Mouse (Mus musculus): Measurements from ENCODE around the gene Vps26c. TPM values are rescaled to one million over a fixed set of nuclear protein-coding genes. Genes with fewer than 3 reads are reported as not detected.
A peak's percentile ranks its signal among the peaks of the same experiment; 100 is the strongest.

The Vps26c gene
- total and polyA plus RNA-seq, 2 experiments: 18.8 to 33.1 TPM

- Histone ChIP-seq H3K27me3 (ENCODE audit: control insufficient read depth, insufficient read depth, low read length) (no peaks in the 10 kb centered on the region), H3K36me3 (ENCODE audit: control insufficient read depth, insufficient read depth, low read length) (peaks cover 7% of the 10 kb centered on the region), H3K79me2 (ENCODE audit: control insufficient read depth, insufficient read depth, low read length) (no peaks in the 10 kb centered on the region), H3K4me1 (ENCODE audit: control insufficient read depth, insufficient read depth, low read length) (peaks cover 6% of the 10 kb centered on the region; the same call in 1 of the 2 replicates), H3K27ac (replicated peaks; ENCODE audit: insufficient read depth, low read depth, low read length) (peak overlapping the region; percentile 64), H3K4me3 (ENCODE audit: insufficient read depth, low read depth, low read length) (peak overlapping the region; percentile 14), H3K9ac (ENCODE audit: low read depth, low read length) (peak overlapping the region; percentile 14; the same call in 1 of the 2 replicates)
- WGBS: 36% methylated on average over 8 of the region's 8 CpGs
- TF ChIP-seq CTCF (IDR thresholded peaks at IDR 0.05; ENCODE audit: low read depth, low read length): peak; percentile 58
- no peak for TF ChIP-seq POLR2A (IDR thresholded peaks at IDR 0.05; ENCODE audit: extremely low read depth, insufficient read depth, low read length)
- DNase-seq (ENCODE audit: extremely low read depth, low read depth, low spot score): no peak
Observed at GRCm38 (mm10) chr16:94449151-94449550, 77.5 kb downstream of the Vps26c start.

Other genes starting within 250 kb of the Vps26c start
- 6.0 and 6.4 TPM in 2 replicates for gene Hlcs, start 213.3 kb downstream of the Vps26c start, total RNA-seq (2014; rRNA removed)
- 6.4 and 7.2 TPM in 2 replicates for gene Hlcs, start 213.3 kb downstream of the Vps26c start, polyA plus RNA-seq (2012; rRNA removed)
- 0.74 and 1.6 TPM in 2 replicates for gene Ripply3, start 198.4 kb downstream of the Vps26c start, total RNA-seq (2014; rRNA removed)
- gene Ripply3, start 198.4 kb downstream of the Vps26c start, polyA plus RNA-seq (2012; rRNA removed): 0.99 and 1.1 TPM in 2 replicates
- gene Ttc3, start 156.2 kb downstream of the Vps26c start, total RNA-seq (2014; rRNA removed): 26.7 and 28.6 TPM in 2 replicates
- 6.8 and 9.3 TPM in 2 replicates for gene Ttc3, start 156.2 kb downstream of the Vps26c start, polyA plus RNA-seq (2012; rRNA removed)
- gene Pigp, start 155.0 kb downstream of the Vps26c start, total RNA-seq (2014; rRNA removed): 34.0 and 41.2 TPM in 2 replicates
- gene Pigp, start 155.0 kb downstream of the Vps26c start, polyA plus RNA-seq (2012; rRNA removed): 7.6 and 13.1 TPM in 2 replicates
- 12.2 and 12.6 TPM in 2 replicates for gene Dyrk1a, start 43.2 kb upstream of the Vps26c start, total RNA-seq (2014; rRNA removed)
- 10.9 and 13.6 TPM in 2 replicates for gene Dyrk1a, start 43.2 kb upstream of the Vps26c start, polyA plus RNA-seq (2012; rRNA removed)

Data from liver, adult 2 months (tissue).